Mouse (Mus musculus) megakaryocyte, embryonic 14.5 days (primary cell): ENCODE measurements around the gene Tenm3. TPM values are rescaled to one million over a fixed set of nuclear protein-coding genes. Genes with fewer than 3 reads are reported as not detected.

Source experiments
- H3K27me3 ChIP-seq: replicated peaks from 2 replicates; pipeline ENCODE3; 2012; ENCODE audit warnings: inconsistent platforms
- H3K36me3 ChIP-seq: replicated peaks from 2 replicates; pipeline ENCODE3; 2012; ENCODE audit warnings: low read length, inconsistent platforms, mixed read lengths
- H3K4me1 ChIP-seq: 2 replicates; pipeline ENCODE4 v1.6.1; 2012; ENCODE audit warnings: inconsistent platforms
- H3K4me3 ChIP-seq: replicated peaks from 2 replicates; pipeline ENCODE3; 2012; ENCODE audit warnings: moderate library complexity, mild to moderate bottlenecking, inconsistent platforms
- H3K9me3 ChIP-seq: 2 replicates; pipeline ENCODE4 v1.6.1; 2012; ENCODE audit warnings: inconsistent platforms
- FLI1 ChIP-seq: IDR thresholded peaks from 2 replicates; pipeline ENCODE4 v1.6.1; 2012; ENCODE audit warnings: low read length, inconsistent platforms, mixed read lengths
- GATA1 ChIP-seq: IDR thresholded peaks from 3 replicates; pipeline ENCODE4 v1.6.1; 2012; ENCODE audit warnings: mixed read lengths, low read length, inconsistent platforms, borderline replicate concordance
- polyA plus RNA-seq: library from polyadenylated mRNA; stranded (reverse); fragments of >175 nt; gene quantifications from 2 replicates; pipeline ENCODE4 v1.2.3, GENCODE M21; 2012; ENCODE audit warnings: low replicate concordance; ENCODE audit not compliant: insufficient read depth

Tenm3 gene
- polyA plus RNA-seq, 1 experiment = 0.39 TPM

DNA sequence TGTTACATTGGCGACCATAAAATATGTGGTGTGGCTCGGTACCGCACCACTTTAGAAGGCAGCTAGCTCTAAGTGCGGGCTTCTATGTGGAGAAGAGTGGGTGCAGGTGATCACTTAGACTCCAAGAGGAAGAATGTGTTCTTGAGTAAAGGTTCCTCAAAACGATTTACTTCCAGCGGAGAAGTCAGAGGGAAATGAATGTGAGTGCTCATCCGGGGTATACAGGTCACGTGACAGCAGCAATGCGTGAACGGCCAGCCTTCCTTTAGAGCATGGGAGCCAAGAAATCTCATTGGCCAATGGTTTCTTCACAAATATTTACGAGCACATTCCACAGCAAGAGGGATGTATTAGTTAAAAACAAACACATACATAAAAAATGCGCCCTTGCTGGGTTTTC lies 404.3 kb downstream of the Tenm3 start:
- no peak for TF ChIP-seq GATA1
- no peak for TF ChIP-seq FLI1
- peaks cover 29% of the 10 kb centered on the region for H3K9me3 ChIP-seq
- no peak overlapping the region for H3K4me3 ChIP-seq
- H3K4me1 ChIP-seq = no peaks in the 10 kb centered on the region
- no peaks in the 10 kb centered on the region for H3K27me3 ChIP-seq
- no peaks in the 10 kb centered on the region for H3K36me3 ChIP-seq

GRCm38 (mm10) chr8:48437523-48438207 lies 406.1 kb downstream of the Tenm3 start:
- Histone ChIP-seq H3K36me3 (no peaks in the 10 kb centered on the region), H3K27me3 (no peaks in the 10 kb centered on the region), H3K9me3 (peaks cover 22% of the 10 kb centered on the region), H3K4me3 (no peak overlapping the region), H3K4me1 (no peaks in the 10 kb centered on the region)
- TF ChIP-seq FLI1 (no peak), GATA1 (no peak)

DNA sequence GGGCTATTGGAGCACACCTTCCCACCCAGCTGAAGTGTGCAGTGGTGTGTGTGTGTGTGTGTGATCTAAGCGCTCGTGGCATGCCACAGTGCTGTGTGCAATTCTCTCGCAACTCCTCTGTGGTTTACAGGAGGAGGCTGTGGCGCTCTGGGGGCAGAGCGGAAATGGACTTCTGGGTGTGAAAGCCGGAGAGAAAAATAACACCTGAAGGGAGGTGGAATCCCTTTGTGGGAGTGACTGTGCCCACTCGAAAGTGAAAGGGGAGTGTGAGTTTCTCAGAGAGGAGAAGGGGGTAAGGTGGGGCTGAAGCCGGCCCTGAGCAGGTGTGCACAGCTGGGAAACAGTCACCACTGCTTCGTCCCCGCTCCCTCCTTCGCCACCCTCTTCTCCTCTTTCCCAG lies 418.6 kb downstream of the Tenm3 start:
- Histone ChIP-seq H3K27me3 (no peaks in the 10 kb centered on the region), H3K4me1 (no peaks in the 10 kb centered on the region), H3K9me3 (peaks cover 59% of the 10 kb centered on the region), H3K36me3 (no peaks in the 10 kb centered on the region), H3K4me3 (no peak overlapping the region)
- TF ChIP-seq FLI1 = no peak
- no peak for TF ChIP-seq GATA1

- no peak overlapping the region for H3K4me3 ChIP-seq
- no peaks in the 10 kb centered on the region for H3K36me3 ChIP-seq
- no peaks in the 10 kb centered on the region for H3K27me3 ChIP-seq
- H3K9me3 ChIP-seq = peaks cover 53% of the 10 kb centered on the region
- TF ChIP-seq GATA1 = no peak
- TF ChIP-seq FLI1 = no peak
- no peaks in the 10 kb centered on the region for H3K4me1 ChIP-seq
Observed at GRCm38 (mm10) chr8:48417714-48418113, 426.0 kb downstream of the Tenm3 start.

DNA sequence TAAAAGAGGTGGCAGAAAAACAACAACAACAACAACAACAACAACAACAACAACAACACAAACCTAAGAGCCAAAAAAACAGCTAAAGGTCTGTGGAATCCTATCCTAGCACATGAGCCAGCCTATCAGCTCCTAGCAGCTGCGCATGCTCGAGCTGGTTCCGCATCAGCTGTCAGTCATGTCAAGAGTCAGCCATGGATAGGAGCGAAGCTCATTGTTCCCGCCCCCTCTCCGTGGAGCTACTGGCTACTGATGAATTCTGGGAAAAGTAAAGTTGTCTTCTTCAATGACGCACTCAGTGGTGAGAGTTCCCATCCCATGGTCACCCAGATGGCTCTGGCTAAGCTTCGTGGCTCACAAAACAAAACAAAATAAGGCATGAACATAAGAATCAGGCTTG lies 432.8 kb downstream of the Tenm3 start:
- H3K36me3 ChIP-seq = no peaks in the 10 kb centered on the region
- no peaks in the 10 kb centered on the region for H3K4me1 ChIP-seq
- peaks cover 54% of the 10 kb centered on the region for H3K9me3 ChIP-seq
- no peaks in the 10 kb centered on the region for H3K27me3 ChIP-seq
- TF ChIP-seq GATA1 (no peak), FLI1 (no peak)
- no peak overlapping the region for H3K4me3 ChIP-seq

DNA sequence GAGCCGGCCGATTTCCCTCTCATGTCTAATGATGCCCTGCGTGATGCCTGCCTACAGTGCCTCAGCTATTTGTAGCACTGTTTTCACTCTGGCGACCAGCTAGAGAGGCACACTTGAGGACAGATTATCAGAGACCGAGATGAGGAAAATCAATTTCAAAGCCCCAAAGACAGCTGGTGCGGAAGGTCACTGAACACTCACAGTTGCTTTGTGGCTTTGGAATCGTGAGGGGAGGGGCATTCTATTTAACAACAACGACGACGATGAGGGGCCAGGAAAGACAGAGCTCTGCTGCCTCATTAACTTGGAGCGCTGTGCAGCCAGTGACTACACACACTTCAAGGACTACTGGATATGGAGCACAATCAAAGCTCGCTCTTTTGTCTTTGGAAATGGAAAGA lies 443.2 kb downstream of the Tenm3 start:
- TF ChIP-seq FLI1 (no peak), GATA1 (no peak)
- no peaks in the 10 kb centered on the region for H3K4me1 ChIP-seq
- no peak overlapping the region for H3K4me3 ChIP-seq
- no peaks in the 10 kb centered on the region for H3K27me3 ChIP-seq
- H3K9me3 ChIP-seq = peaks cover 52% of the 10 kb centered on the region
- no peaks in the 10 kb centered on the region for H3K36me3 ChIP-seq

DNA sequence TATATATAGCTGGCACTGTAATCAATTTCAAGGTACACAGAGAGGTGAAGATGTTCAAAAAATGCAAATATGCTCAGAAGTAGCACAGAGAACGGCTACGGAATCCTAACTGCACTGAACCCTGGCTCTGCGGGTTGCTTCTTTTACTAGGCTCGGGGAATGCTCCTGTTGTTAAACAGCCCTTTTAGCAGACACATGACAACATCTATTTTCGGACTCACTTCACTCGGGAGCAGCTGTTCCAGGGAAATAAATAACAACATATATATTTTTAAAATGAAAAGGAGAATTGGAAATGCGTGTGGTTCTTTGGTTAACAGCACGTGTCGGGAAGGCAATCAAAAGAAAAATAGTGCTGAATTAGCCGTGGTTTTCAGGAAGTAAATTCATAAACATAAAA lies 457.9 kb downstream of the Tenm3 start:
- no peaks in the 10 kb centered on the region for H3K36me3 ChIP-seq
- no peaks in the 10 kb centered on the region for H3K27me3 ChIP-seq
- peaks cover 45% of the 10 kb centered on the region for H3K9me3 ChIP-seq
- no peak overlapping the region for H3K4me3 ChIP-seq
- H3K4me1 ChIP-seq = no peaks in the 10 kb centered on the region
- no peak for TF ChIP-seq FLI1
- TF ChIP-seq GATA1 = no peak

GRCm38 (mm10) chr8:48380035-48380434 lies 463.7 kb downstream of the Tenm3 start:
- Histone ChIP-seq H3K9me3 (peaks cover 42% of the 10 kb centered on the region), H3K4me1 (no peaks in the 10 kb centered on the region)

GRCm38 (mm10) chr8:48376774-48377173 lies 467.0 kb downstream of the Tenm3 start:
- H3K9me3 ChIP-seq = peaks cover 49% of the 10 kb centered on the region
- TF ChIP-seq GATA1 = no peak
- no peak for TF ChIP-seq FLI1
- H3K27me3 ChIP-seq = no peaks in the 10 kb centered on the region
- H3K4me1 ChIP-seq = no peaks in the 10 kb centered on the region
- H3K36me3 ChIP-seq = no peaks in the 10 kb centered on the region
- no peak overlapping the region for H3K4me3 ChIP-seq

More at GRCm38 (mm10) chr8:48380035-48380434, 463.7 kb downstream of the Tenm3 start:
- no peak for TF ChIP-seq FLI1
- TF ChIP-seq GATA1 = no peak
- Histone ChIP-seq H3K4me3 (no peak overlapping the region), H3K27me3 (no peaks in the 10 kb centered on the region), H3K36me3 (no peaks in the 10 kb centered on the region)

DNA sequence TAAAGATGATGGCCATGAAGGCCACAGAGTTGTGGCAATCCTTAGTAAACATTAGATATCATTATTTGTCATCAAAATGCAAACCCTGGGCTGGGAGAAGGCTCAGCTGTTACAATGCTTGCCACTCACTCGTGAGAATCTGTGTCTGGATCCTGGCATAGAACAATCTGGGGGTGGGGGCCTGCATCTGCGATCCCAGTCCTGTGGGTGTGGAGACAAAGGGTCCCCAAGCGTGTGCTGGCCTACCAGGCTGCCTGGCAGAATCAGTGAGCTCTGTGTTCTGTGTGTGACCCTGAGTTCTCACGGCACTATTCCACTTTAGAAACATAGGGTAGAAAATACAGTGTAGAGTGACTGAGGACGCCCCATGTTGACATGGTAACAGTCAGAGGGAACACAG lies 468.6 kb downstream of the Tenm3 start:
- Histone ChIP-seq H3K27me3 (no peaks in the 10 kb centered on the region), H3K36me3 (no peaks in the 10 kb centered on the region), H3K4me1 (no peaks in the 10 kb centered on the region), H3K4me3 (no peak overlapping the region), H3K9me3 (peaks cover 58% of the 10 kb centered on the region)
- TF ChIP-seq FLI1 (no peak), GATA1 (no peak)

GRCm38 (mm10) chr8:48373404-48373803 lies 470.3 kb downstream of the Tenm3 start:
- no peaks in the 10 kb centered on the region for H3K36me3 ChIP-seq
- TF ChIP-seq FLI1 (no peak), GATA1 (no peak)
- H3K4me1 ChIP-seq = no peaks in the 10 kb centered on the region
- H3K9me3 ChIP-seq = peaks cover 51% of the 10 kb centered on the region
- H3K27me3 ChIP-seq = no peaks in the 10 kb centered on the region
- H3K4me3 ChIP-seq = no peak overlapping the region
